Mouse (Mus musculus): Measurements from ENCODE around the gene Vps53. TPM values are rescaled to one million over a fixed set of nuclear protein-coding genes. Genes with fewer than 3 reads are reported as not detected.

Vps53 gene
- polyA plus RNA-seq (2014; fragmentation: Illumina TruSeq; extraction: RNeasy Lipid Tissue Mini Kit (QIAGEN cat#74804)): 37.7 TPM

DNA sequence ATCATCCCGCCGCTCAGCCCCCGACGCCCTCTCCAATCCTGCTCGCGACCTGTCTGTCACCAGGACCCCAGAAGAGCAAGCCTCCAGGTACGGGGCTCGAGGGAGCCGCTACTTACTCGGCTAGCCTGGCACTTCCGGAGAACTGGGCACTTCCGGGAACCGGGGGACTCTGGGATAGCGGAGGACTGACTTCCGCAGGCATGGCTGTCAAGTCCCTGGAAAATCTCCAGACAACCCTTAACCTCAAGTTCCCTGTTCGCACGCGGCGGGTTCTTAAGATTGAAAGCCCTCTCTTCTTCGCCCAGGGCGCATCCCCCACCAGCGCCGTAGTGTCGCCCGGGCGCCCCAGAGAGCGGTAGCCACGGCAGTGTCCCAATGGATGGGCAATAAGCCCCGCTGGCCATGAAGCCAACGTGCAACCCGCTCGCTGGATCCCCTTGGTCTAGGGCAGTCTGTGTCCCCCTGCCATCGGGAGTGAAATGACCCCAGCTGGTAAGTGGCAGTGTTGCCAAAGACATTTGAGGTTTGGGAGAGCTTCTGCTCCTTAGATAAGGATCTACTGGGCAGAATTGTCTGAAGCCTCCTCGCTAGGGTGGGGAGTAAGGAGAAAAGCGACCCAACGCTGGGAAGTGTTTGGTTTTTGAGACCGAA, at the start of gene Vps53, which contains the start of gene Fam57a:
Gene Vps53 (minus strand): TSS at position 153 of the 651 bp plus-strand sequence.
Gene Fam57a (plus strand): TSS at position 177 of the 651 bp plus-strand sequence.

DNA sequence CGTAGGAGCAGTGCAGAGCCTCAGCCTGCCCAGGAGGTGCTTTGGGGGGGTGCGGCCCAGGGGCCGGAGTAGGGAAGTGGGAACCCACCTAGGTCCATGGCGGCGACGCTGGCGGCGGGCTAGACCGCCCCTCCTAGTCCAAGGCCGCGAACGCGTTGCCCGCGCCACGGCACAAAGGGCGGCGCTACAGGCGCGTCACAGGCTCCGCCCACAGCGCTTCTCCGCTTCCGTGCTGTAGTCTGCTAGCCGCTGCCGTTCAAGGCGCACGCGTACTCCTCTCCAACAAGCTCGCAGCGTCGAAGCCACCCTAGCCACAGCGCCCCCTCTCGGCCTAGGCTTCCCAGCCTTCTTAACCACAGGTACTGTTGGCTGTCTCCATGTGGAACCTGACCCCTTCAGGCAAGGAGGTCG, 37.9 kb upstream of the Vps53 start, which contains the start of the genes Dbil5 and Gemin4:
Gene Dbil5 (plus strand): TSS at position 219 of the 411 bp plus-strand sequence.
Gene Gemin4 (minus strand): TSS at position 275 of the 411 bp plus-strand sequence.

DNA sequence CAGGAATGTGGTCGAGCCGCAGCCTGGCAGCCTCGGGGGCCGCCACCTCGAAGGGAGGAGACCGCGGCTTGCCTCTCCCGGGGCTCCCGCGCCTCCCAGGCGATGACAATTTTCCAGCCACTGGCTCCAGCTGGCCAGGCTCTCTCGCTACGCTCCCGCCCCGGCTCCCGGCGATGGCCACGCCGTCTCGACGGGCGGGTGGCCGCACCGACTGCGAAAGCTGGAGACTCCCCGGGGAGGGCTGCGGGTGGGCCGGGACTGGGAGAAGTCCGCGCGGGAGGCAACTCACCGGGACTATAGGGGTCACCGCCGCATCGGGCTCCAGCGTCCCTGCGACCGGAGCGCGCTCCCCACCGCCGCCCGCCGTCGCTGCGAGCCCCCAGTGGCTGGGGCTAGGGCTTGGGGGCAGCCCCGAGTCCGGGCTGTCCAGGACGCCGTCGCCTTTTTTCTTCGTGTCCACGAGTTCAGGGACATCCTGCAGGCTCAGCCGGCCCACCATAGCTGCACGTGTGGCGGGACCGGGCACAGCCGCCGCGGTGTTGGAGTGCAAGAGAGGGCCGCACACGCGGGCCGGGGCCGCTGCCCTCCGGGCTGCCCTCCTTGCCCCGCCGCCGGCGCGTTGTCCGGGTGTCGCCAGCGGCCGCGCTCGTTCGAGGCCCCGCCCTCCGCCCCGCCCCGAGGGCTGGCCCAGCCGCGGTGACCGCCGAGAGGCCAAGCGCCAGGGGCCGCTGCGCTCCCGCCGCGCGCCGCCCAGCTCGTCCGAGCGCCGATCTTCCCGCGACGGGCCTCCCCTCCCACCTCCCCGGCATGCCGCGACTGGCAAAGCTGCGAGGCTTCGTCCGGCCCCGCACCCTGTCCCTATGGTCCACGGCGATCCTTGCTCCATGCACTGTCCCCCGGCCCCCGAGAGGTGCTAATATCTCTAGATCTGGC, 152.0 kb downstream of the Vps53 start, which contains the start of gene Rflnb:
Gene Rflnb (minus strand): TSS at position 644 of the 933 bp plus-strand sequence.

DNA sequence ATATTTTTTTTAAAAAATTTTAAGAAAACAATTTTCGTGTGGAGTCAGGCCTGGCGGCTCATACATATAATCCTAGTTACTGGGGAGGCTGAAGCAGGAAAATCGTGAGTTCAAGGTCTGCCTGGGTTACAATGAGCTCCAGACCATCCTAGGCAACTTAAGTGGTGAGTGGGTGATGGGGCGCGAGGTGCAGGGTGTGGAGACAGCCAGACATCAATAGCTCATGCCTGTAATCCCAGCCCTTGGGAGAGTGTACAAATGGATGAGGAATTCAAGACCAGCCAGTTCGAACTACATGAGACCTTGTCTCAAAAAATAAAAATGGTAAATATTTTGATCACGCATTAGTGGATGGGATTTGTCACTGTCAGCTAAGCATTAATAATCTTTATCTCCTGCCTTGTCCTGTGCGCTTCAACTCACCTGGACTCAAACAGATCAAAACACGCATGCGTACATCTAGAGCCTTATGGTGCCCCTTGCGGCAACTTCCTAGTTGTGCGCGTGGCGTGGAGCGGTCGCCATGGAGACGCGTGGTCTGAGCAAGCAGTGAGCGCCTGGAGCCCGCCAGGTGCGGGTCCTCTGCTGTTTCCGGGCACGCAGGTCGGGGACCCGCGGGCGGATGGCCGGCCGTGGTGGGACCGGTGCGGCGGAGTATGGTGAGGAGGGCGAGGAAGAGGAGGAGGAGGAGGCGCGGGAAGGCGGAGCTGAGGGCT, 179.8 kb downstream of the Vps53 start, which contains the start of gene 1700016K19Rik:
Gene 1700016K19Rik (plus strand): TSS at position 473 of the 716 bp plus-strand sequence.

Other genes starting within 250 kb of the Vps53 start
- 6.4 TPM for gene Rph3al, start 241.2 kb downstream of the Vps53 start, polyA plus RNA-seq (2014; fragmentation: Illumina TruSeq; extraction: RNeasy Lipid Tissue Mini Kit (QIAGEN cat#74804))
- gene 1700016K19Rik, start 179.7 kb downstream of the Vps53 start, polyA plus RNA-seq (2014; fragmentation: Illumina TruSeq; extraction: RNeasy Lipid Tissue Mini Kit (QIAGEN cat#74804)): 4.2 TPM
- 27.5 TPM for gene Rflnb, start 151.9 kb downstream of the Vps53 start, polyA plus RNA-seq (2014; fragmentation: Illumina TruSeq; extraction: RNeasy Lipid Tissue Mini Kit (QIAGEN cat#74804))
- 9.0 TPM for gene Fam57a, start within 50 bp of the Vps53 start, polyA plus RNA-seq (2014; fragmentation: Illumina TruSeq; extraction: RNeasy Lipid Tissue Mini Kit (QIAGEN cat#74804))
- gene Dbil5, start 38.0 kb upstream of the Vps53 start, polyA plus RNA-seq (2014; fragmentation: Illumina TruSeq; extraction: RNeasy Lipid Tissue Mini Kit (QIAGEN cat#74804)): not detected
- 3.9 TPM for gene Gemin4, start 38.0 kb upstream of the Vps53 start, polyA plus RNA-seq (2014; fragmentation: Illumina TruSeq; extraction: RNeasy Lipid Tissue Mini Kit (QIAGEN cat#74804))
- 1.3 TPM for gene Mrm3, start 64.1 kb upstream of the Vps53 start, polyA plus RNA-seq (2014; fragmentation: Illumina TruSeq; extraction: RNeasy Lipid Tissue Mini Kit (QIAGEN cat#74804))
- gene Glod4, start 64.1 kb upstream of the Vps53 start, polyA plus RNA-seq (2014; fragmentation: Illumina TruSeq; extraction: RNeasy Lipid Tissue Mini Kit (QIAGEN cat#74804)): 168 TPM
- 9.1 TPM for gene Nxn, start 219.5 kb upstream of the Vps53 start, polyA plus RNA-seq (2014; fragmentation: Illumina TruSeq; extraction: RNeasy Lipid Tissue Mini Kit (QIAGEN cat#74804))
- 6.6 TPM for gene Timm22, start 227.3 kb upstream of the Vps53 start, polyA plus RNA-seq (2014; fragmentation: Illumina TruSeq; extraction: RNeasy Lipid Tissue Mini Kit (QIAGEN cat#74804))